Mouse (Mus musculus) MEL (cell line): ENCODE measurements at regions not wholly inside any gene's neighbourhood (a gene's known extent, or its start where the extent isn't known, plus 50 kb on each side); places are given as distances from the start of the nearest gene placed in this dataset.

Source experiments
- CTCF ChIP-seq, 3 experiments: IDR thresholded peaks in 2 of 3; conservative IDR thresholded peaks in 1 of 3; 2 replicates each; pipeline ENCODE4 v1.5.1; 2011 to 2012; ENCODE audit warnings: low read length in 3 of 3, low read depth in 2 of 3, mild to moderate bottlenecking in 2 of 3, improper control_type of control experiment in 1 of 3, inconsistent platforms in 1 of 3, mixed read lengths in 1 of 3, moderate library complexity in 1 of 3; ENCODE audit not compliant: control insufficient read depth in 1 of 3, insufficient read depth in 1 of 3, poor library complexity in 1 of 3, severe bottlenecking in 1 of 3
- HCFC1 ChIP-seq: IDR thresholded peaks from 2 replicates; pipeline ENCODE4 v1.6.1; 2012; ENCODE audit warnings: low read depth, mild to moderate bottlenecking, inconsistent platforms, low read length, improper control_type of control experiment, moderate library complexity
- POLR2A ChIP-seq, 2 experiments: IDR thresholded peaks; 2 replicates each; pipeline ENCODE4 v1.6.1; 2011 to 2012; ENCODE audit warnings: low read length in 2 of 2, mild to moderate bottlenecking in 2 of 2, control low read depth in 1 of 2, improper control_type of control experiment in 1 of 2, low read depth in 1 of 2, moderate library complexity in 1 of 2; ENCODE audit not compliant: control insufficient read depth in 1 of 2, insufficient read depth in 1 of 2, poor library complexity in 1 of 2
- RAD21 ChIP-seq: IDR thresholded peaks from 2 replicates; pipeline ENCODE4 v1.6.1; 2011; ENCODE audit warnings: mild to moderate bottlenecking, low read depth, low read length, improper control_type of control experiment
- TAL1 ChIP-seq: IDR thresholded peaks from 2 replicates; pipeline ENCODE4 v1.6.1; 2012; ENCODE audit warnings: mild to moderate bottlenecking, inconsistent platforms, low read length, moderate library complexity, mixed read lengths
- ZC3H11A ChIP-seq: IDR thresholded peaks from 2 replicates; pipeline ENCODE4 v1.6.1; 2012; ENCODE audit warnings: low read depth, mild to moderate bottlenecking, inconsistent platforms, low read length, improper control_type of control experiment
- ZKSCAN1 ChIP-seq: IDR thresholded peaks from 2 replicates; pipeline ENCODE4 v1.6.1; 2012; ENCODE audit warnings: low read depth, mild to moderate bottlenecking, inconsistent platforms, low read length, improper control_type of control experiment, moderate library complexity

GRCm38 (mm10) chr16:86454810-86455209 is 553.2 kb upstream of the Adamts5 start:
- TF ChIP-seq ZC3H11A, result no peak
- TF ChIP-seq POLR2A (IDR thresholded peaks at IDR 0.05; ENCODE audit: control insufficient read depth in 1 of 2, insufficient read depth in 1 of 2, low read depth in 1 of 2, low read length in 2 of 2, poor library complexity in 1 of 2), result no peak
- TF ChIP-seq RAD21, result no peak
- no peak for TF ChIP-seq CTCF (IDR thresholded peaks at IDR 0.05 in 2 of 3, conservative IDR thresholded peaks at IDR 0.05 in 1 of 3; ENCODE audit: control insufficient read depth in 1 of 3, insufficient read depth in 1 of 3, low read depth in 2 of 3, low read length in 3 of 3, poor library complexity in 1 of 3, severe bottlenecking in 1 of 3)
- TF ChIP-seq HCFC1, result no peak
- TF ChIP-seq ZKSCAN1, result no peak
- TF ChIP-seq TAL1, result no peak
